Mouse (Mus musculus): ENCODE results near the gene Rac1. TPM values are rescaled to one million over a fixed set of nuclear protein-coding genes. Genes with fewer than 3 reads are reported as not detected.

The Rac1 gene
- polyA plus RNA-seq, 1 experiment from 2014 or later: 162 TPM

GRCm38 (mm10) chr5:143499686-143500085 lies 28.1 kb downstream of the Rac1 start:
- no peak overlapping the region for H3K27ac ChIP-seq (ENCODE audit: low read depth)
- peaks cover 31% of the 10 kb centered on the region for H3K36me3 ChIP-seq (replicated peaks; ENCODE audit: insufficient read depth, low read length)
- no peaks in the 10 kb centered on the region for H3K4me1 ChIP-seq (ENCODE audit: insufficient read depth)
- H3K27me3 ChIP-seq (ENCODE audit: insufficient read depth, low read length): no peaks in the 10 kb centered on the region
- H3K4me3 ChIP-seq (ENCODE audit: low read depth, low read length): no peak overlapping the region
- no peak for ATAC-seq
- DNase-seq: no peak
- TF ChIP-seq CTCF (IDR thresholded peaks at IDR 0.05; ENCODE audit: low read depth): no peak
- WGBS (ENCODE audit: insufficient replicate concordance): 31% methylated on average over 4 of the region's 4 CpGs
- no peaks in the 10 kb centered on the region for H3K9me3 ChIP-seq (ENCODE audit: low read length)
- no peak overlapping the region for H3K4me2 ChIP-seq (ENCODE audit: low read depth, low read length)
- H3K9ac ChIP-seq (replicated peaks): no peak overlapping the region

- Histone ChIP-seq H3K27me3 (ENCODE audit: insufficient read depth, low read length) (no peaks in the 10 kb centered on the region), H3K4me3 (ENCODE audit: low read depth, low read length) (no peak overlapping the region), H3K9ac (replicated peaks) (no peak overlapping the region), H3K27ac (ENCODE audit: low read depth) (no peak overlapping the region), H3K4me1 (ENCODE audit: insufficient read depth) (no peaks in the 10 kb centered on the region), H3K4me2 (ENCODE audit: low read depth, low read length) (no peak overlapping the region), H3K9me3 (ENCODE audit: low read length) (no peaks in the 10 kb centered on the region), H3K36me3 (replicated peaks; ENCODE audit: insufficient read depth, low read length) (peaks cover 30% of the 10 kb centered on the region)
- TF ChIP-seq CTCF (IDR thresholded peaks at IDR 0.05; ENCODE audit: low read depth) (no peak), EP300 (IDR thresholded peaks at IDR 0.05; ENCODE audit: low read depth) (no peak)
- DNase-seq (peak; percentile 16), ATAC-seq (no peak)
- 71% methylated on average over 7 of the region's 7 CpGs for WGBS (ENCODE audit: insufficient replicate concordance)
Observed at GRCm38 (mm10) chr5:143499197-143499596, 28.6 kb downstream of the Rac1 start.

DNA sequence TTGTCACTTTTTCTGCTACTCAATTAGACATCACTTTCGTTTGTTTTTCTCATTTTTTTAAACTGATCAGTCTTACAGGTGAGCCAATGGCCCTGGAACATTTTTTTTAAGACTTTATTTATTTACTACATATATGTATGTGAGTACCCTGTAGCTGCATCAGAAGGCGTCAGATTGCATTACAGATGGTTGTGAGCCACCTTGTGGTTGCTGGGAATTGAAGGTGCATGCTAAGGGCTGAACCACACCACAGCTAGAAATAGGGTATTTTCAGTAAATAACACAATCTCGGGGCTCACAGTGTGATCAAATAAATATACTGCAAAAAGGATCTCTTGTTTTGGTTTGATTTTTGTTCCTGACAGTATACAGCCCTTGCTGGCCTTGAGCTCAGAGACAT lies 30.4 kb downstream of the Rac1 start:
- DNase-seq: no peak
- Histone ChIP-seq H3K9me3 (ENCODE audit: low read length) (no peaks in the 10 kb centered on the region), H3K4me2 (ENCODE audit: low read depth, low read length) (no peak overlapping the region), H3K27me3 (ENCODE audit: insufficient read depth, low read length) (no peaks in the 10 kb centered on the region), H3K4me3 (ENCODE audit: low read depth, low read length) (no peak overlapping the region), H3K9ac (replicated peaks) (no peak overlapping the region), H3K27ac (ENCODE audit: low read depth) (no peak overlapping the region), H3K36me3 (replicated peaks; ENCODE audit: insufficient read depth, low read length) (peaks cover 27% of the 10 kb centered on the region), H3K4me1 (ENCODE audit: insufficient read depth) (no peaks in the 10 kb centered on the region)
- WGBS (ENCODE audit: insufficient replicate concordance): 73% methylated on average over 3 of the region's 3 CpGs
- TF ChIP-seq EP300 (IDR thresholded peaks at IDR 0.05; ENCODE audit: low read depth) (no peak), CTCF (IDR thresholded peaks at IDR 0.05; ENCODE audit: low read depth) (no peak; the same call in 1 of the 2 replicates)
- ATAC-seq: no peak

DNA sequence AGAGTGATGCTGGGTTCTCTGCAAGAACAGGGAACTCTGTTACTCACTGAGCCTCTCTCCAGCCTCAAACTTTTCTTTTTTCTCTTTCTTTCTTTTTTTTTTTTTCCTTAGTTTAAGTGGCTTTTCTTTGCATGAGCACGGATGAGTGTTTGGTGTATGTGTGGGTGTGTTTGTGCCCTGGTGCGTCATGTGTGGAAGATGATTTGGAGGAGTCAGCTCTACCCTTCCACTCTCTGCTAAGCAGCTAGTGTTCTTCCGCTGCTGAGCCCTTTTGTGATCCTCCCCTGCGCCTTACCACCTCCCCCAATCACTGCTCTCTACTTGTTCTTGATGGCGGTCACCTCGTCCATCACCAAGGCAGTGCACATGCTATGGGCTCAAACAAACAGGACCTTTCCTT lies 32.1 kb downstream of the Rac1 start:
- Histone ChIP-seq H3K36me3 (replicated peaks; ENCODE audit: insufficient read depth, low read length) (peaks cover 22% of the 10 kb centered on the region), H3K4me2 (ENCODE audit: low read depth, low read length) (no peak overlapping the region), H3K27me3 (ENCODE audit: insufficient read depth, low read length) (no peaks in the 10 kb centered on the region), H3K4me3 (ENCODE audit: low read depth, low read length) (no peak overlapping the region), H3K9me3 (ENCODE audit: low read length) (no peaks in the 10 kb centered on the region), H3K4me1 (ENCODE audit: insufficient read depth) (no peaks in the 10 kb centered on the region), H3K9ac (replicated peaks) (no peak overlapping the region), H3K27ac (ENCODE audit: low read depth) (no peak overlapping the region)
- no peak for DNase-seq
- WGBS (ENCODE audit: insufficient replicate concordance): 96% methylated on average over 6 of the region's 6 CpGs
- no peak for ATAC-seq
- TF ChIP-seq EP300 (IDR thresholded peaks at IDR 0.05; ENCODE audit: low read depth) (no peak), CTCF (IDR thresholded peaks at IDR 0.05; ENCODE audit: low read depth) (no peak)

- ATAC-seq (no peak), DNase-seq (no peak)
- Histone ChIP-seq H3K9me3 (ENCODE audit: low read length) (no peaks in the 10 kb centered on the region), H3K36me3 (replicated peaks; ENCODE audit: insufficient read depth, low read length) (peaks cover 14% of the 10 kb centered on the region), H3K27ac (ENCODE audit: low read depth) (no peak overlapping the region), H3K27me3 (ENCODE audit: insufficient read depth, low read length) (no peaks in the 10 kb centered on the region), H3K4me3 (ENCODE audit: low read depth, low read length) (no peak overlapping the region), H3K4me2 (ENCODE audit: low read depth, low read length) (no peak overlapping the region), H3K4me1 (ENCODE audit: insufficient read depth) (no peaks in the 10 kb centered on the region), H3K9ac (replicated peaks) (no peak overlapping the region)
- WGBS (ENCODE audit: insufficient replicate concordance): 80% methylated on average over 10 of the region's 10 CpGs
- TF ChIP-seq EP300 (IDR thresholded peaks at IDR 0.05; ENCODE audit: low read depth) (no peak), CTCF (IDR thresholded peaks at IDR 0.05; ENCODE audit: low read depth) (no peak)
Observed at GRCm38 (mm10) chr5:143493163-143493562, 34.7 kb downstream of the Rac1 start.

GRCm38 (mm10) chr5:143491736-143492135 lies 36.1 kb downstream of the Rac1 start:
- H3K4me1 ChIP-seq (ENCODE audit: insufficient read depth): no peaks in the 10 kb centered on the region
- H3K9me3 ChIP-seq (ENCODE audit: low read length): no peaks in the 10 kb centered on the region
- ATAC-seq (no peak), DNase-seq (no peak)
- H3K36me3 ChIP-seq (replicated peaks; ENCODE audit: insufficient read depth, low read length): peaks cover 21% of the 10 kb centered on the region
- H3K9ac ChIP-seq (replicated peaks): no peak overlapping the region
- peak; percentile 43 for TF ChIP-seq CTCF (IDR thresholded peaks at IDR 0.05; ENCODE audit: low read depth)
- no peak for TF ChIP-seq EP300 (IDR thresholded peaks at IDR 0.05; ENCODE audit: low read depth)
- no peaks in the 10 kb centered on the region for H3K27me3 ChIP-seq (ENCODE audit: insufficient read depth, low read length)
- H3K4me3 ChIP-seq (ENCODE audit: low read depth, low read length): no peak overlapping the region
- H3K27ac ChIP-seq (ENCODE audit: low read depth): no peak overlapping the region
- no peak overlapping the region for H3K4me2 ChIP-seq (ENCODE audit: low read depth, low read length)
- 85% methylated on average over 4 of the region's 4 CpGs for WGBS (ENCODE audit: insufficient replicate concordance)
